Mouse (Mus musculus): ENCODE results near the gene Amtn. TPM values are rescaled to one million over a fixed set of nuclear protein-coding genes. Genes with fewer than 3 reads are reported as not detected.
A peak's percentile ranks its signal among the peaks of the same experiment; 100 is the strongest.
"Not testable (repeated sequence)": the region's sequence is repeated elsewhere in the genome, so short reads cannot be mapped to it uniquely, and the experiment has no call there.

The Amtn gene
- total RNA-seq (2021) = under 1 TPM; 0.23 to 0.79 TPM
- long read RNA-seq, experiment 1 = 0 reads
- long read RNA-seq, experiment 2 = 0 reads

DNA sequence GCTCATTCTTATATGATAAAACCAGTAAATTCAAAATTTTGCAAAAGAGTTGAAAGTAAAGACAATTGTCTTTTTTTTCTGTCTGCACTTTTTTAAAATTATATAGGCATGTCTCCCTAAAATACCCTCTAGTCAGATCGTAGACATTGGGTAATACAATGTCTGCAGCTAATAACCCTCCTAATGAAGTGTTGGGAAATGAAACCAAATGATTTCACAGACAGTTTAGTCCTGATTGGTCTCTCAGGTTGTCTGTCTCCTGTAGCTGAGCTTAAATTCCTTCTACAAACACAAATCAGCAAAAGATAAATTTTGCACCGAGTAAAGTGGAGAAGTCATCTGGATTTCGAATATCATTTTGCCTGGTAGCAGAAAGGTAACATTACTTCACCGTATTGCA is at the start of gene Amtn:
Gene Amtn (plus strand): TSS at position 301 of the 400 bp plus-strand sequence.
- DNase-seq = no peak

DNA sequence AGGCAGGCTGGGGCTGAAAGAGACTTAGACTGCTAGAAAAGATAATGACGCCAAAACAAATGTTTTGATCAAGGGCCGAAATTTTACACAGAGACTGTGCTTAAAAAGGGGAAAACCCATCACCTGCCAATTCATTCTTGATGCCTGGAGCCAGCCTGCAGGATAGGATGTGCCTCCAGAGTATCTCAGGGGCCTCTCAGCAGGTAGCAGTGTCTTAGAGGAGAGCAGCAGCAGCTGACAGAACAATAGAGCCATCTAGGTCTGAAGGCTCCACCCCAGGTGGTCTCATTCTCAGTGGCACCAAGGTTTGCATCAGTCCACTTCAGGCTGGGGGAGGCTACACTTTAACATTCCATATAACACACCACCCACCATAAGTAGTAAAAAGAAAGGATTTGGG is 27.4 kb upstream of the Amtn start:
- not testable (repeated sequence) for DNase-seq

GRCm38 (mm10) chr5:88364768-88365167 is 11.1 kb upstream of the Amtn start:
- DNase-seq = peak; percentile 9

- no peak for DNase-seq
These were observed 9.0 kb upstream of the Amtn start for GRCm38 (mm10) chr5:88366886-88367285.

GRCm38 (mm10) chr5:88370578-88371232 is 5.2 kb upstream of the Amtn start:
- DNase-seq = no peak

DNA sequence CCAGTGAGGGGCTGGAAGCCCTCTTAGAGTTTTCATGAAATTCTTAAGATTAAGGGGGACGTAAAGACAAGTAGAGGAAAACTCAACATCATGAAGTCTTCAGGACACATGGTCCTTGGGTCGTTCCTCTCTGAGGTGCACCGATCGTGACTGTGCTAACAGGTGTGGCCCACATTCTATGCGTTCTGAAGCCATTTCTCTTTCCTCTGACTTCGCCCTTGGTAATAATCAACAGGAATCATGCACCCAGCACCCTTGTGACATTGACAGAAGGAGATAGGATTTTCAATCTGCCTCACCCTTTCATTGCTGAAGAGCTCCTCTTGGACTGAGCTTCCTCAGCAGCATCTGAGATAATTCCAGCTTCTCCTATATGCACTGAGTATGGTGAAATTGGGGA is 3.3 kb upstream of the Amtn start:
- DNase-seq = no peak

- DNase-seq = not testable (repeated sequence)
These were observed 16.1 kb downstream of the Amtn start for GRCm38 (mm10) chr5:88391960-88392359.

DNA sequence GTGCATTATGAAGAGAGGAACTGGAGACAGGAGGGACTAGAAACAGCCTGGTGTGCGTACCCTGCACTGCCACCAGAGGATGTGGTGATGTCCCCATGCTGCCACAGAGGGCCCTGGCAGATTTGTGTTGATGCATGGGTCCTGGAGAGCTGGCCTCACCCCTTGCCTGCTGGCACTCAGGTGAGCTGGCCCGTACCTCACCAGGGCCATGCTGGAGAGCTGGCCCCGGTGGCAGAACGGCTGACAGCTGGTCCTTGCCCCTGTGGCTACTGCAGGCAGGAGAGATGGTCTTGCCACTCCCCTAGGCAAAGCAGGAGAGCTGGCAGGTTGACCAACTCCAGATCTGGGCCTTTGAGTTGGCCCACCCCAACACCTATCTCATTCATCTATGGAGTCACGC is 22.7 kb downstream of the Amtn start:
- DNase-seq = no peak

GRCm38 (mm10) chr5:88399849-88400248 is 23.9 kb downstream of the Amtn start:
- DNase-seq = peak; percentile 82

GRCm38 (mm10) chr5:88401464-88401863 is 25.6 kb downstream of the Amtn start:
- DNase-seq = no peak

GRCm38 (mm10) chr5:88420319-88421065 is 44.6 kb downstream of the Amtn start:
- DNase-seq = no peak

DNA sequence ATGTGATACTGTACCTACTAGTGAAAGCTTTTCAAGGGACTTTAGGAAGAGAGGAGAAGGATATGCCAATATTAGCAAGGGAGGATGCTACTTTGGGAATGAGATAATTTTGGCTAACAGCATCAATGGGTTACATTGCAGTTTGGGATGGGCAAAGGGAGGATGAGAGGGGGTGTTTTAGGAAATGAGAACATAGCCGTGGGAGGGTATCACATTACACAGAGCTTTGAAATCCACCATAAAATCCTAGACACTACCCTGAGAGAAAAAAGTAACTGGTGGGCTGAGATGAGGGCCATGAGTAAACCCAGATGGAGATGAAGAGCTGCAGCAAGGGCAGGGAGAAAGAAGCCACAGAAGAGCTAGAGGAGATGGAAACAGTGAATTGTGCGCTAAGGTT is 49.0 kb downstream of the Amtn start:
- not testable (repeated sequence) for DNase-seq

GRCm38 (mm10) chr5:88426753-88427152 is 50.8 kb downstream of the Amtn start:
- no peak for DNase-seq

Other genes starting within 250 kb of the Amtn start
- gene Gm11115, start 222.0 kb upstream of the Amtn start, total RNA-seq (2021) = not detected
- gene Gm7714, start 107.2 kb upstream of the Amtn start, total RNA-seq (2021) = not detected
- not detected for gene Prol1, start 58.8 kb upstream of the Amtn start, total RNA-seq (2021)
- gene Ambn, start 79.9 kb downstream of the Amtn start, total RNA-seq (2021) = not detected
- gene Enam, start 111.9 kb downstream of the Amtn start, total RNA-seq (2021) = not detected
- under 1 TPM in 1 of 2 experiments, not detected in 1; 0.23 TPM for gene Jchain, start 151.8 kb downstream of the Amtn start, total RNA-seq (2021)
- 10 to 100 TPM; 24.2 to 27.1 TPM for gene Utp3, start 178.4 kb downstream of the Amtn start, total RNA-seq (2021)
- 10 to 100 TPM in 1 of 2 experiments, 1 to 10 TPM in 1; 8.9 to 13.2 TPM for gene Rufy3, start 188.9 kb downstream of the Amtn start, total RNA-seq (2021)